Mouse (Mus musculus): Measurements from ENCODE around the gene Gm20479.

Gene Gm20479

GRCm38 (mm10) chr7:27311651-27312284, 45.5 kb downstream of the Gm20479 start:
- DNase-seq (ENCODE audit: low spot score in 2 of 2): no peak

GRCm38 (mm10) chr7:27310996-27311535, 46.2 kb downstream of the Gm20479 start:
- no peak for DNase-seq (ENCODE audit: low spot score in 2 of 2)

GRCm38 (mm10) chr7:27310306-27310705, 46.9 kb downstream of the Gm20479 start:
- DNase-seq (ENCODE audit: low spot score in 2 of 2): no peak

- DNase-seq (ENCODE audit: low spot score in 2 of 2): no peak
Measured at GRCm38 (mm10) chr7:27309832-27310231, 47.4 kb downstream of the Gm20479 start.

GRCm38 (mm10) chr7:27308821-27309549, 48.2 kb downstream of the Gm20479 start:
- DNase-seq (ENCODE audit: low spot score in 2 of 2): no peak

GRCm38 (mm10) chr7:27307551-27307950, 49.7 kb downstream of the Gm20479 start:
- no peak for DNase-seq (ENCODE audit: low spot score in 2 of 2)

- no peak for DNase-seq (ENCODE audit: low spot score in 2 of 2)
Measured at GRCm38 (mm10) chr7:27306161-27307160, 50.8 kb downstream of the Gm20479 start.

GRCm38 (mm10) chr7:27305091-27305730, 52.0 kb downstream of the Gm20479 start:
- no peak for DNase-seq (ENCODE audit: low spot score in 2 of 2)
